Mouse (Mus musculus): ENCODE measurements at regions not wholly inside any gene's neighbourhood (a gene's known extent, or its start where the extent isn't known, plus 50 kb on each side); places are given as distances from the start of the nearest gene placed in this dataset.
"Not testable (repeated sequence)": the region's sequence is repeated elsewhere in the genome, so short reads cannot be mapped to it uniquely, and the experiment has no call there.

GRCm38 (mm10) chr14:16087231-16087630 lies 161.8 kb upstream of the Ngly1 start:
- not testable (repeated sequence) for TF ChIP-seq CTCF (conservative IDR thresholded peaks at IDR 0.05; ENCODE audit: low read length); POU5F1 (IDR thresholded peaks at IDR 0.05; ENCODE audit: borderline replicate concordance, low read length); NANOG (IDR thresholded peaks at IDR 0.05; ENCODE audit: borderline replicate concordance, low read length)
